Mouse (Mus musculus) myocyte (in vitro differentiated cells): Measurements from ENCODE around the gene Ptgr2. TPM values are rescaled to one million over a fixed set of nuclear protein-coding genes. Genes with fewer than 3 reads are reported as not detected.

Experiments used
- H3K27me3 ChIP-seq: one replicate; pipeline ENCODE4 v1.6.1; 2011; ENCODE audit not compliant: control insufficient read depth, insufficient read depth, insufficient read length
- H3K36me3 ChIP-seq: one replicate; pipeline ENCODE4 v1.6.1; 2011; ENCODE audit not compliant: control insufficient read depth, insufficient read depth
- H3K4me2 ChIP-seq: one replicate; pipeline ENCODE4 v1.6.1; 2011; ENCODE audit warnings: low read depth, control low read depth
- H3K4me3 ChIP-seq: one replicate; pipeline ENCODE4 v1.5.1; 2011; ENCODE audit warnings: mild to moderate bottlenecking, control low read depth, moderate library complexity
- H3K79me2 ChIP-seq: one replicate; pipeline ENCODE4 v1.6.1; 2011; ENCODE audit not compliant: control insufficient read depth, insufficient read depth
- H3ac ChIP-seq: one replicate; pipeline ENCODE4 v1.6.1; 2011; ENCODE audit not compliant: control insufficient read depth, insufficient read length
- CEBPB ChIP-seq: IDR thresholded peaks from 2 replicates; pipeline ENCODE4 v1.6.1; 2011; ENCODE audit warnings: mild to moderate bottlenecking, moderate library complexity; ENCODE audit not compliant: poor library complexity, insufficient read depth, severe bottlenecking
- E2F4 ChIP-seq: IDR thresholded peaks from one replicate; pipeline ENCODE4 v1.6.1; 2011; ENCODE audit warnings: mild to moderate bottlenecking, control low read depth, moderate library complexity; ENCODE audit not compliant: insufficient read depth
- MAX ChIP-seq: IDR thresholded peaks from one replicate; pipeline ENCODE4 v1.6.1; 2011; ENCODE audit warnings: low read depth, mild to moderate bottlenecking, control low read depth
- MYOD1 ChIP-seq, 3 experiments: IDR thresholded peaks; one replicate each; pipeline ENCODE4 v1.6.1; 2011; ENCODE audit warnings: control low read depth in 2 of 3, low read depth in 2 of 3, mild to moderate bottlenecking in 2 of 3, moderate library complexity in 1 of 3; ENCODE audit not compliant: insufficient read length in 2 of 3, control insufficient read depth in 1 of 3
- MYOG ChIP-seq, 3 experiments: IDR thresholded peaks; one replicate each; pipeline ENCODE4 v1.6.1; 2011; ENCODE audit warnings: control low read depth in 2 of 3, low read depth in 2 of 3, mild to moderate bottlenecking in 2 of 3; ENCODE audit not compliant: insufficient read length in 2 of 3, control insufficient read depth in 1 of 3, insufficient read depth in 1 of 3
- POLR2A ChIP-seq: IDR thresholded peaks from one replicate; pipeline ENCODE4 v1.6.1; 2011; ENCODE audit warnings: low read depth, mild to moderate bottlenecking, control low read depth, moderate library complexity; ENCODE audit not compliant: insufficient read length
- POLR2AphosphoS2 ChIP-seq: IDR thresholded peaks from one replicate; pipeline ENCODE4 v1.6.1; 2011; ENCODE audit warnings: low read depth, control low read depth; ENCODE audit not compliant: insufficient read length
- REST ChIP-seq: IDR thresholded peaks from one replicate; pipeline ENCODE4 v1.6.1; 2011; ENCODE audit warnings: mild to moderate bottlenecking, control low read depth, moderate library complexity; ENCODE audit not compliant: insufficient read depth, insufficient read length
- SRF ChIP-seq: IDR thresholded peaks from one replicate; pipeline ENCODE4 v1.6.1; 2011; ENCODE audit warnings: low read depth; ENCODE audit not compliant: control insufficient read depth, insufficient read length
- TCF12 ChIP-seq: IDR thresholded peaks from one replicate; pipeline ENCODE4 v1.6.1; 2011; ENCODE audit warnings: mild to moderate bottlenecking, control low read depth; ENCODE audit not compliant: poor library complexity, insufficient read depth, severe bottlenecking
- TCF3 ChIP-seq: IDR thresholded peaks from one replicate; pipeline ENCODE4 v1.6.1; 2011; ENCODE audit warnings: low read depth, control low read depth; ENCODE audit not compliant: insufficient read length
- USF1 ChIP-seq: IDR thresholded peaks from one replicate; pipeline ENCODE4 v1.6.1; 2011; ENCODE audit warnings: low read depth, mild to moderate bottlenecking, control low read depth, moderate library complexity
- polyA plus RNA-seq: library from polyadenylated mRNA; unstranded; fragments of >200 nt; fragmentation: generic; extraction: Trizol; gene quantifications from one replicate; pipeline ENCODE4 v1.2.1, GENCODE M21; 2012; ENCODE audit warnings: missing spikeins

The Ptgr2 gene
- polyA plus RNA-seq, 1 experiment, result 40.4 TPM

GRCm38 (mm10) chr12:84267264-84267663 is 17.8 kb upstream of the Ptgr2 start:
- Histone ChIP-seq H3K4me3 (no peak overlapping the region), H3K79me2 (no peaks in the 10 kb centered on the region), H3K36me3 (no peaks in the 10 kb centered on the region), H3K27me3 (no peaks in the 10 kb centered on the region), H3ac (no peak overlapping the region), H3K4me2 (no peak overlapping the region)
- TF ChIP-seq SRF, result no peak
- TF ChIP-seq MYOD1 (IDR thresholded peaks at IDR 0.05; ENCODE audit: control insufficient read depth in 1 of 3, insufficient read length in 2 of 3, low read depth in 2 of 3), result no peak
- TF ChIP-seq CEBPB, result no peak
- TF ChIP-seq POLR2AphosphoS2, result no peak

- Histone ChIP-seq H3ac (no peak overlapping the region), H3K79me2 (no peaks in the 10 kb centered on the region), H3K27me3 (no peaks in the 10 kb centered on the region), H3K4me2 (no peak overlapping the region), H3K4me3 (no peak overlapping the region), H3K36me3 (no peaks in the 10 kb centered on the region)
- no peak for TF ChIP-seq MYOD1 (IDR thresholded peaks at IDR 0.05; ENCODE audit: control insufficient read depth in 1 of 3, insufficient read length in 2 of 3, low read depth in 2 of 3)
- no peak for TF ChIP-seq E2F4
- TF ChIP-seq CEBPB, result no peak
- no peak for TF ChIP-seq TCF3
- TF ChIP-seq REST, result no peak
- no peak for TF ChIP-seq POLR2AphosphoS2
- TF ChIP-seq MAX, result no peak
- no peak for TF ChIP-seq POLR2A
- TF ChIP-seq USF1, result no peak
- no peak for TF ChIP-seq SRF
- TF ChIP-seq MYOG (IDR thresholded peaks at IDR 0.05; ENCODE audit: control insufficient read depth in 1 of 3, insufficient read depth in 1 of 3, insufficient read length in 2 of 3, low read depth in 2 of 3), result no peak
- no peak for TF ChIP-seq TCF12
These were observed 11.7 kb upstream of the Ptgr2 start for GRCm38 (mm10) chr12:84273366-84273765.

GRCm38 (mm10) chr12:84275288-84275687 is 9.7 kb upstream of the Ptgr2 start:
- Histone ChIP-seq H3K36me3 (no peaks in the 10 kb centered on the region), H3K27me3 (no peaks in the 10 kb centered on the region), H3K4me2 (no peak overlapping the region), H3ac (no peak overlapping the region), H3K79me2 (no peaks in the 10 kb centered on the region), H3K4me3 (no peak overlapping the region)
- TF ChIP-seq SRF, result no peak
- TF ChIP-seq CEBPB, result 0 out of 2 replicates have a peak, but pooled peaks have one; percentile 6

- no peak overlapping the region for H3ac ChIP-seq
- H3K4me3 ChIP-seq, result no peak overlapping the region
- no peak for TF ChIP-seq USF1
- no peak for TF ChIP-seq CEBPB
- no peak for TF ChIP-seq REST
- no peak for TF ChIP-seq E2F4
- TF ChIP-seq MYOD1 (IDR thresholded peaks at IDR 0.05; ENCODE audit: control insufficient read depth in 1 of 3, insufficient read length in 2 of 3, low read depth in 2 of 3), result no peak
- no peaks in the 10 kb centered on the region for H3K27me3 ChIP-seq
- H3K4me2 ChIP-seq, result no peak overlapping the region
- no peaks in the 10 kb centered on the region for H3K79me2 ChIP-seq
- no peaks in the 10 kb centered on the region for H3K36me3 ChIP-seq
These were observed 8.7 kb upstream of the Ptgr2 start for GRCm38 (mm10) chr12:84276288-84276687.

GRCm38 (mm10) chr12:84276799-84277198 is 8.2 kb upstream of the Ptgr2 start:
- Histone ChIP-seq H3K36me3 (no peaks in the 10 kb centered on the region), H3K4me2 (no peak overlapping the region), H3K27me3 (no peaks in the 10 kb centered on the region), H3K79me2 (no peaks in the 10 kb centered on the region), H3K4me3 (no peak overlapping the region), H3ac (no peak overlapping the region)
- TF ChIP-seq E2F4, result no peak
- TF ChIP-seq MAX, result no peak
- TF ChIP-seq USF1, result no peak
- TF ChIP-seq TCF3, result no peak
- no peak for TF ChIP-seq POLR2AphosphoS2
- no peak for TF ChIP-seq SRF
- no peak for TF ChIP-seq MYOD1 (IDR thresholded peaks at IDR 0.05; ENCODE audit: control insufficient read depth in 1 of 3, insufficient read length in 2 of 3, low read depth in 2 of 3)
- no peak for TF ChIP-seq CEBPB
- TF ChIP-seq MYOG (IDR thresholded peaks at IDR 0.05; ENCODE audit: control insufficient read depth in 1 of 3, insufficient read depth in 1 of 3, insufficient read length in 2 of 3, low read depth in 2 of 3), result no peak
- TF ChIP-seq TCF12, result no peak
- no peak for TF ChIP-seq POLR2A
- no peak for TF ChIP-seq REST

GRCm38 (mm10) chr12:84277832-84278231 is 7.2 kb upstream of the Ptgr2 start:
- H3K4me3 ChIP-seq, result no peak overlapping the region
- TF ChIP-seq POLR2AphosphoS2, result no peak
- no peak for TF ChIP-seq USF1
- TF ChIP-seq TCF12, result no peak
- no peak for TF ChIP-seq MAX
- no peak for TF ChIP-seq REST
- TF ChIP-seq TCF3, result no peak
- H3ac ChIP-seq, result no peak overlapping the region
- no peaks in the 10 kb centered on the region for H3K27me3 ChIP-seq
- no peak overlapping the region for H3K4me2 ChIP-seq
- no peaks in the 10 kb centered on the region for H3K36me3 ChIP-seq
- H3K79me2 ChIP-seq, result no peaks in the 10 kb centered on the region
